Mouse (Mus musculus) stomach, postnatal 0 days (tissue): ENCODE measurements at regions not wholly inside any gene's neighbourhood (a gene's known extent, or its start where the extent isn't known, plus 50 kb on each side); places are given as distances from the start of the nearest gene placed in this dataset.

Experiments used
- ATAC-seq: fragments of 200-750 bp; cut with Nextera tagmentation; 2 replicates; pipeline ENCODE4 v1.8.0; 2017; ENCODE audit not compliant: low FRiP score, low TSS enrichment
- DNase-seq: peaks from one replicate; pipeline ENCODE4 v3.0.0-alpha.2; 2016; ENCODE audit warnings: low spot score
- H3K27ac ChIP-seq: fragments of 300-500 bp; sonication (generic); replicated peaks from 2 replicates; pipeline ENCODE4 v1.5.1; 2014; ENCODE audit warnings: mild to moderate bottlenecking, control low read depth
- H3K27me3 ChIP-seq: fragments of 300-500 bp; sonication (generic); 2 replicates; pipeline ENCODE4 v1.6.1; 2014; ENCODE audit warnings: low read length; ENCODE audit not compliant: control insufficient read depth, insufficient read depth
- H3K36me3 ChIP-seq: fragments of 300-500 bp; sonication (generic); 2 replicates; pipeline ENCODE4 v1.6.1; 2014; ENCODE audit warnings: low read length, mixed read lengths; ENCODE audit not compliant: control insufficient read depth, insufficient read depth
- H3K4me1 ChIP-seq: fragments of 300-500 bp; sonication (generic); replicated peaks from 2 replicates; pipeline ENCODE4 v1.6.1; 2014; ENCODE audit warnings: antibody characterized with exemption; ENCODE audit not compliant: control insufficient read depth, insufficient read depth
- H3K4me2 ChIP-seq: fragments of 300-500 bp; sonication (generic); replicated peaks from 2 replicates; pipeline ENCODE4 v1.6.1; 2014; ENCODE audit warnings: low read depth, mild to moderate bottlenecking, control low read depth, moderate library complexity
- H3K4me3 ChIP-seq: fragments of 300-500 bp; sonication (generic); 2 replicates; pipeline ENCODE4 v1.5.1; 2014; ENCODE audit warnings: low read depth, low read length, control low read depth
- H3K9ac ChIP-seq: fragments of 300-500 bp; sonication (generic); 2 replicates; pipeline ENCODE4 v1.6.1; 2014; ENCODE audit warnings: mild to moderate bottlenecking, low read length, control low read depth, mixed read lengths
- H3K9me3 ChIP-seq: fragments of 300-500 bp; sonication (generic); 2 replicates; pipeline ENCODE4 v1.6.1; 2016; ENCODE audit warnings: low read length; ENCODE audit not compliant: control insufficient read depth
- CTCF ChIP-seq: IDR thresholded peaks from 2 replicates; pipeline ENCODE4 v1.5.1; 2016; ENCODE audit warnings: antibody characterized with exemption, low read depth, mild to moderate bottlenecking, moderate library complexity
- EP300 ChIP-seq: optimal IDR thresholded peaks from 2 replicates; pipeline ENCODE3; 2016; ENCODE audit warnings: antibody characterized with exemption
- WGBS: fragments of 180-500 bp; shearing (Covaris S2); extraction: QIAGEN DNeasy Blood & Tissue Kit; methylation state at CpG from one replicate; pipeline ENCODE4 v1.1.7; 2014; 5-methylcytosine and 5-hydroxymethylcytosine counted together

- DNase-seq = no peak
- WGBS = 54% methylated on average over 11 of the region's 11 CpGs
- TF ChIP-seq EP300 (no peak), CTCF (no peak)
These were observed 157.6 kb upstream of the Dph6 start for GRCm38 (mm10) chr2:114812141-114812902.

GRCm38 (mm10) chr2:114812903-114813290 lies 158.1 kb upstream of the Dph6 start:
- TF ChIP-seq EP300 = no peak
- TF ChIP-seq CTCF = no peak
- Histone ChIP-seq H3K27me3 (no peaks in the 10 kb centered on the region), H3K4me3 (no peak overlapping the region), H3K4me2 (no peak overlapping the region), H3K4me1 (no peaks in the 10 kb centered on the region), H3K9ac (no peak overlapping the region), H3K27ac (no peak overlapping the region), H3K36me3 (no peaks in the 10 kb centered on the region), H3K9me3 (no peaks in the 10 kb centered on the region)
- 59% methylated on average over 3 of the region's 3 CpGs for WGBS
- ATAC-seq (no peak), DNase-seq (no peak)

More at GRCm38 (mm10) chr2:114812141-114812902, 157.6 kb upstream of the Dph6 start:
- no peaks in the 10 kb centered on the region for H3K27me3 ChIP-seq
- H3K4me1 ChIP-seq = no peaks in the 10 kb centered on the region
- ATAC-seq = no peak
- no peak overlapping the region for H3K9ac ChIP-seq
- no peak overlapping the region for H3K27ac ChIP-seq
- no peaks in the 10 kb centered on the region for H3K9me3 ChIP-seq
- no peak overlapping the region for H3K4me3 ChIP-seq
- H3K36me3 ChIP-seq = no peaks in the 10 kb centered on the region
- H3K4me2 ChIP-seq = no peak overlapping the region

GRCm38 (mm10) chr2:114822657-114823056 lies 167.9 kb upstream of the Dph6 start:
- 60% methylated on average over 3 of the region's 3 CpGs for WGBS
- no peaks in the 10 kb centered on the region for H3K4me1 ChIP-seq
- no peak overlapping the region for H3K4me3 ChIP-seq
- no peaks in the 10 kb centered on the region for H3K36me3 ChIP-seq
- no peak overlapping the region for H3K27ac ChIP-seq
- no peak overlapping the region for H3K4me2 ChIP-seq
- H3K9me3 ChIP-seq = no peaks in the 10 kb centered on the region
- TF ChIP-seq EP300 = no peak
- TF ChIP-seq CTCF = no peak
- no peak for DNase-seq
- ATAC-seq = no peak
- no peaks in the 10 kb centered on the region for H3K27me3 ChIP-seq
- H3K9ac ChIP-seq = no peak overlapping the region

GRCm38 (mm10) chr2:114828192-114828591 lies 173.4 kb upstream of the Dph6 start:
- no peak for ATAC-seq
- H3K4me2 ChIP-seq = no peak overlapping the region
- H3K4me3 ChIP-seq = no peak overlapping the region
- H3K27me3 ChIP-seq = no peaks in the 10 kb centered on the region
- no peaks in the 10 kb centered on the region for H3K9me3 ChIP-seq
- no peaks in the 10 kb centered on the region for H3K36me3 ChIP-seq
- no peaks in the 10 kb centered on the region for H3K4me1 ChIP-seq
- TF ChIP-seq CTCF (no peak), EP300 (no peak)
- DNase-seq = no peak
- 77% methylated on average over 6 of the region's 6 CpGs for WGBS
- H3K9ac ChIP-seq = no peak overlapping the region
- H3K27ac ChIP-seq = no peak overlapping the region

- TF ChIP-seq EP300 (no peak), CTCF (no peak)
- Histone ChIP-seq H3K36me3 (no peaks in the 10 kb centered on the region), H3K27ac (no peak overlapping the region), H3K9ac (no peak overlapping the region), H3K4me1 (0 out of 2 replicates have a peak, but pooled peaks cover 3% of the 10 kb centered on the region), H3K4me2 (no peak overlapping the region), H3K27me3 (no peaks in the 10 kb centered on the region), H3K4me3 (no peak overlapping the region), H3K9me3 (no peaks in the 10 kb centered on the region)
- 6% methylated on average over 2 of the region's 2 CpGs for WGBS
- DNase-seq (no peak), ATAC-seq (no peak)
These were observed 180.9 kb upstream of the Dph6 start for GRCm38 (mm10) chr2:114835694-114836093.

GRCm38 (mm10) chr2:114843696-114844388 lies 189.1 kb upstream of the Dph6 start:
- no peak overlapping the region for H3K27ac ChIP-seq
- TF ChIP-seq CTCF (no peak), EP300 (no peak)
- no peaks in the 10 kb centered on the region for H3K4me1 ChIP-seq
- no peak overlapping the region for H3K4me2 ChIP-seq
- 82% methylated on average over 9 of the region's 9 CpGs for WGBS
- no peak for DNase-seq
- H3K4me3 ChIP-seq = no peak overlapping the region
- ATAC-seq = no peak
- H3K36me3 ChIP-seq = no peaks in the 10 kb centered on the region
- H3K27me3 ChIP-seq = no peaks in the 10 kb centered on the region
- no peak overlapping the region for H3K9ac ChIP-seq
- no peaks in the 10 kb centered on the region for H3K9me3 ChIP-seq
